Mouse (Mus musculus): ENCODE measurements around the gene Ocel1. TPM values are rescaled to one million over a fixed set of nuclear protein-coding genes. Genes with fewer than 3 reads are reported as not detected.

Gene Ocel1
- polyA plus RNA-seq, 1 experiment from 2014 or later, result 11.1 TPM

DNA sequence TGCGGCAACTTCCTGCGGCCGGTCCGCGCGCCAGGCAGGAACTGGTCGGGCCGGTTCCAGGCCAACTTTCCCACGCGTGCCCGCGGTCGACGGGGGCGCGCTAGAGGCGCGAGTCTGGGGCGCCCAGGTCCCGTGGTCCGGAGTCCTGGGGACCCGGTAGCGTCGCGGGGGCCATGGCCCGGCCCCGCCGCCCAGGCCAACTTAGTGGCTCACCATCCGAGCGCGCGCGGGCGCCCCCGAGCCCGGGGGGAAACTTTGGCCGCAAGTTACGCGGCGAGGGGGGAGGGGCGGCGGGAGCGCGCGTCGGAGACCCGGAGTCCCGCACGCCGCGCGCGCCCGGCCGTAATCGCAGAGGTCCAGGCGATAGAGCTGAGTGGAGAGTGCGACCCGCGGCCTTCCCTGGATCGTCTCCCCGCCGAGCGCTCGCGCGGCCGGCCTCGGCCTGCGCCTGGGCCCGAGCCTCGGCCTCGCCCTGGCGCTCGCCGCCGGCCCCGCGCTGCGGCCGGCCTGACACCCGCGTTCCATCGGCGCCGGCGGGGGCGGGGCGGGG, 10.4 kb downstream of the Ocel1 start, which contains the start of gene Nr2f6:
Gene Nr2f6, minus strand, starts transcription at position 540 of the 550 bp plus-strand sequence.
- TF ChIP-seq CTCF (IDR thresholded peaks at IDR 0.05) (no peak; the same call in 1 of the 2 replicates), EP300 (IDR thresholded peaks at IDR 0.05) (no peak)
- peak within 1 kb of the TSS; percentile 84 for H3K9ac ChIP-seq (replicated peaks; ENCODE audit: low read depth)
- H3K4me1 ChIP-seq (ENCODE audit: insufficient read depth, low read depth, low read length), result peaks cover 29% of the 10 kb centered on the region

GRCm38 (mm10) chr8:71381971-71382961, 11.2 kb downstream of the Ocel1 start:
- TF ChIP-seq CTCF (IDR thresholded peaks at IDR 0.05), result no peak
- no peak for TF ChIP-seq EP300 (IDR thresholded peaks at IDR 0.05)
- DNase-seq (ENCODE audit: low spot score), result peak; percentile 95
- H3K9ac ChIP-seq (replicated peaks; ENCODE audit: low read depth), result peak overlapping the region; percentile 84
- no peaks in the 10 kb centered on the region for H3K27me3 ChIP-seq (replicated peaks; ENCODE audit: insufficient read depth, low read length)
- peaks cover 27% of the 10 kb centered on the region for H3K4me1 ChIP-seq (ENCODE audit: insufficient read depth, low read depth, low read length)
- peak overlapping the region; percentile 93 for H3K4me3 ChIP-seq (ENCODE audit: low read depth, low read length)
- ATAC-seq, result peak; percentile 91
- H3K36me3 ChIP-seq (ENCODE audit: insufficient read depth, low read length), result 0 out of 2 replicates have a peak, but pooled peaks cover 3% of the 10 kb centered on the region
- H3K27ac ChIP-seq (ENCODE audit: low read length), result peak overlapping the region; percentile 94
- H3K9me3 ChIP-seq (ENCODE audit: low read length), result no peaks in the 10 kb centered on the region
- WGBS, result 4% methylated on average over 31 of the region's 80 CpGs
- H3K4me2 ChIP-seq (replicated peaks; ENCODE audit: low read depth, low read length), result peak overlapping the region; percentile 99

More for the DNA sequence above, 10.4 kb downstream of the Ocel1 start, which contains the start of gene Nr2f6:
- peak; percentile 59 for ATAC-seq
- 5% methylated on average over 44 of the region's 89 CpGs for WGBS
- DNase-seq (ENCODE audit: low spot score), result peak; percentile 72
- Histone ChIP-seq H3K4me2 (replicated peaks; ENCODE audit: low read depth, low read length) (peak within 1 kb of the TSS; percentile 99), H3K9me3 (ENCODE audit: low read length) (no peaks in the 10 kb centered on the region), H3K36me3 (ENCODE audit: insufficient read depth, low read length) (0 out of 2 replicates have a peak, but pooled peaks cover 3% of the 10 kb centered on the region), H3K27me3 (replicated peaks; ENCODE audit: insufficient read depth, low read length) (no peaks in the 10 kb centered on the region), H3K4me3 (ENCODE audit: low read depth, low read length) (peak within 1 kb of the TSS; percentile 93), H3K27ac (ENCODE audit: low read length) (peak within 1 kb of the TSS; percentile 94)

DNA sequence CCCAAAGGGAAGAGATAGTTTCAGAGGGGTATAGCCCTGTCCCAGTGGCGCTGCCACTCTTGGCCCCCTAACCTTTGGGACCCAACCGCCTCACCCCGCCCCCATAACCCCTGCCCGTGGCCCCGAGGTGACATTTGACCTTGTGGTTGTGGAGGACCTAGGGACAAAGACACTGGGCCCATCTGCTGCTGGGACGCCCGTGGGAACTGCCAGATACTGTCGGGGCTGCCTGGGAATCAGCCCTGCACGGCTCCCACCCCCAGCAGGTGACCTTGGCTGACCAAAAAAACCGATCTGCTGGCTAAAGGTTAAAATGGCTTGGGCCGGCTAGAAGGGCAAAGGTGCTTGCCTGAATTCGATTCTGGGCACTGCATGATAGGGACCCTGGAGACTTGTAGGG, 12.3 kb downstream of the Ocel1 start:
- Histone ChIP-seq H3K4me1 (ENCODE audit: insufficient read depth, low read depth, low read length) (peaks cover 27% of the 10 kb centered on the region), H3K4me3 (ENCODE audit: low read depth, low read length) (no peak overlapping the region), H3K9ac (replicated peaks; ENCODE audit: low read depth) (no peak overlapping the region), H3K4me2 (replicated peaks; ENCODE audit: low read depth, low read length) (0 out of 2 replicates have a peak overlapping the region, but pooled peaks have one; percentile 9), H3K36me3 (ENCODE audit: insufficient read depth, low read length) (no peaks in the 10 kb centered on the region), H3K27me3 (replicated peaks; ENCODE audit: insufficient read depth, low read length) (no peaks in the 10 kb centered on the region), H3K27ac (ENCODE audit: low read length) (peak overlapping the region; percentile 94), H3K9me3 (ENCODE audit: low read length) (no peaks in the 10 kb centered on the region)
- no peak for DNase-seq (ENCODE audit: low spot score)
- ATAC-seq, result no peak
- 33% methylated on average over 12 of the region's 12 CpGs for WGBS
- TF ChIP-seq EP300 (IDR thresholded peaks at IDR 0.05) (no peak), CTCF (IDR thresholded peaks at IDR 0.05) (no peak)

DNA sequence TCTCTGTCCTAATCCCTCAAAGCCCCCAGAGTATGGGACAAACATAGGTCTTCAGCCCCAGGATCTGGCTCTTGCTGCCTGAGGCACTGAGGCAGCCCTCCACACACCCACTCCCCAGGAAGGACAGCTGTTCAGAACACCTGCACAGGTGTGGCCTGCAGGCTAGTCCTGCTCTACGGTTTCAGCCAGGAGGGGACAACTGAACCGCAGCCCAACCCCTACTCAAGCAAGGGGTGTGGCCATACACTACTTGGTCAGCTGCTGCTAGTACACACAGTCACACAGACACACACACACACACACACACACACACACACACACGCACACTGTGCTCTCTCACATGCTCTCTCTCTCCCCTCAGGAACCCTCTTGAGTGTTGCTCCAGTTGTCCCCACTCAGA, 12.8 kb downstream of the Ocel1 start:
- DNase-seq (ENCODE audit: low spot score) (peak; percentile 76), ATAC-seq (peak; percentile 30)
- H3K9me3 ChIP-seq (ENCODE audit: low read length), result no peaks in the 10 kb centered on the region
- no peaks in the 10 kb centered on the region for H3K27me3 ChIP-seq (replicated peaks; ENCODE audit: insufficient read depth, low read length)
- no peak overlapping the region for H3K9ac ChIP-seq (replicated peaks; ENCODE audit: low read depth)
- WGBS, result 29% methylated on average over 3 of the region's 3 CpGs
- no peak overlapping the region for H3K4me3 ChIP-seq (ENCODE audit: low read depth, low read length)
- H3K4me1 ChIP-seq (ENCODE audit: insufficient read depth, low read depth, low read length), result peaks cover 26% of the 10 kb centered on the region
- no peaks in the 10 kb centered on the region for H3K36me3 ChIP-seq (ENCODE audit: insufficient read depth, low read length)
- H3K27ac ChIP-seq (ENCODE audit: low read length), result peak overlapping the region; percentile 94
- no peak overlapping the region for H3K4me2 ChIP-seq (replicated peaks; ENCODE audit: low read depth, low read length)
- TF ChIP-seq CTCF (IDR thresholded peaks at IDR 0.05), result no peak
- no peak for TF ChIP-seq EP300 (IDR thresholded peaks at IDR 0.05)

- no peak for ATAC-seq
- no peaks in the 10 kb centered on the region for H3K27me3 ChIP-seq (replicated peaks; ENCODE audit: insufficient read depth, low read length)
- no peak overlapping the region for H3K4me3 ChIP-seq (ENCODE audit: low read depth, low read length)
- H3K4me1 ChIP-seq (ENCODE audit: insufficient read depth, low read depth, low read length), result peaks cover 14% of the 10 kb centered on the region
- TF ChIP-seq EP300 (IDR thresholded peaks at IDR 0.05), result no peak
- peak; percentile 42; the same call in 1 of the 2 replicates for TF ChIP-seq CTCF (IDR thresholded peaks at IDR 0.05)
- no peaks in the 10 kb centered on the region for H3K36me3 ChIP-seq (ENCODE audit: insufficient read depth, low read length)
- no peaks in the 10 kb centered on the region for H3K9me3 ChIP-seq (ENCODE audit: low read length)
- H3K4me2 ChIP-seq (replicated peaks; ENCODE audit: low read depth, low read length), result no peak overlapping the region
- 62% methylated on average over 12 of the region's 12 CpGs for WGBS
- H3K27ac ChIP-seq (ENCODE audit: low read length), result no peak overlapping the region
- H3K9ac ChIP-seq (replicated peaks; ENCODE audit: low read depth), result no peak overlapping the region
- DNase-seq (ENCODE audit: low spot score), result no peak
Observed at GRCm38 (mm10) chr8:71385212-71385835, 14.2 kb downstream of the Ocel1 start.

- ATAC-seq, result no peak
- H3K27me3 ChIP-seq (replicated peaks; ENCODE audit: insufficient read depth, low read length), result no peaks in the 10 kb centered on the region
- TF ChIP-seq EP300 (IDR thresholded peaks at IDR 0.05) (peak; percentile 81), CTCF (IDR thresholded peaks at IDR 0.05) (no peak)
- peak overlapping the region; percentile 51; the same call in 1 of the 2 replicates for H3K27ac ChIP-seq (ENCODE audit: low read length)
- DNase-seq (ENCODE audit: low spot score), result peak; percentile 49
- no peak overlapping the region for H3K4me3 ChIP-seq (ENCODE audit: low read depth, low read length)
- no peak overlapping the region for H3K4me2 ChIP-seq (replicated peaks; ENCODE audit: low read depth, low read length)
- no peaks in the 10 kb centered on the region for H3K36me3 ChIP-seq (ENCODE audit: insufficient read depth, low read length)
- H3K9ac ChIP-seq (replicated peaks; ENCODE audit: low read depth), result no peak overlapping the region
- WGBS, result 29% methylated on average over 1 of the region's 1 CpGs
- H3K4me1 ChIP-seq (ENCODE audit: insufficient read depth, low read depth, low read length), result peaks cover 5% of the 10 kb centered on the region
- no peaks in the 10 kb centered on the region for H3K9me3 ChIP-seq (ENCODE audit: low read length)
Observed at GRCm38 (mm10) chr8:71388267-71388666, 17.2 kb downstream of the Ocel1 start.
